Mouse (Mus musculus): ENCODE data around the gene Hist1h2ad. TPM values are rescaled to one million over a fixed set of nuclear protein-coding genes. Genes with fewer than 3 reads are reported as not detected.
"Not testable (repeated sequence)": the region's sequence is repeated elsewhere in the genome, so short reads cannot be mapped to it uniquely, and the experiment has no call there.

Hist1h2ad gene
- polyA plus RNA-seq, 1 experiment from 2014 or later: 2.1 TPM

DNA sequence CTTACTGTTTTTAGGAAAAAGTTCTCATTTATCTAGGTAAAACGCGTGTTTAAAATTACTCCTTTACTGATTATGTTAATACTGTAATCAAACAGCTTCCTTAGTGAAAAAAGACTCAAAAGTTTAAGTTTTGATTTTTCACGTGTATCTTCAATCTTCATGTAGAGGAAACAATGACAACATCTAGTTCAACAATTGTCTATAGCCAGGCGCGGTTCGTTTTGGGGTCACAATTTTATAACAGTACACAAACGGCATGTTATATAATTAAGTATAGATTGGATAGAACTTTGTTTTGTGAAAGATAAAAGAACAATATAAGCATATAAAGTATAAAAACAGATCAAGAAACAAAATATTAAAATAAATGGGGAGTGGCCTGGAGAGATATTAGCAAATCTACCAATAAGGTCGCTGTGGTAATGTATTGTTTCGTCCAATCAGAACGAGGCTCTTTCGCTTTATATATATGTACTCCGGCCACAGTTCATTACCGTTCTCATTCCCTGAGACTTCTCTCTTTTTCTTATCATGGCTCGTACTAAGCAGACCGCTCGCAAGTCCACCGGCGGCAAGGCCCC is 1.2 kb downstream of the Hist1h2ad start, which contains the start of gene Hist1h3d:
TSS of gene Hist1h3d (plus strand) at position 493 of the 581 bp plus-strand sequence.
- Histone ChIP-seq H3K36me3 (replicated peaks; ENCODE audit: control insufficient read depth, insufficient read depth, low read depth, low read length) (no peaks in the 10 kb centered on the region), H3K9ac (replicated peaks; ENCODE audit: low read length) (peak within 1 kb of the TSS; percentile 79), H3K4me2 (ENCODE audit: low read depth, low read length) (peak within 1 kb of the TSS; percentile 67), H3K27me3 (ENCODE audit: control insufficient read depth, insufficient read depth, low read length) (no peaks in the 10 kb centered on the region), H3K27ac (replicated peaks; ENCODE audit: low read depth, low read length) (peak within 1 kb of the TSS; percentile 91), H3K9me3 (replicated peaks; ENCODE audit: control insufficient read depth, low read length) (no peaks in the 10 kb centered on the region), H3K4me3 (ENCODE audit: low read depth, low read length) (peak within 1 kb of the TSS; percentile 48), H3K4me1 (ENCODE audit: control insufficient read depth, insufficient read depth, low read length) (no peaks in the 10 kb centered on the region)
- DNase-seq (ENCODE audit: low spot score) (peak; percentile 91), ATAC-seq (replicated peaks; ENCODE audit: insufficient number of reproducible peaks, low FRiP score, low TSS enrichment, low read depth) (peak; percentile 53)
- WGBS: under 1% methylated on average over 17 of the region's 18 CpGs

DNA sequence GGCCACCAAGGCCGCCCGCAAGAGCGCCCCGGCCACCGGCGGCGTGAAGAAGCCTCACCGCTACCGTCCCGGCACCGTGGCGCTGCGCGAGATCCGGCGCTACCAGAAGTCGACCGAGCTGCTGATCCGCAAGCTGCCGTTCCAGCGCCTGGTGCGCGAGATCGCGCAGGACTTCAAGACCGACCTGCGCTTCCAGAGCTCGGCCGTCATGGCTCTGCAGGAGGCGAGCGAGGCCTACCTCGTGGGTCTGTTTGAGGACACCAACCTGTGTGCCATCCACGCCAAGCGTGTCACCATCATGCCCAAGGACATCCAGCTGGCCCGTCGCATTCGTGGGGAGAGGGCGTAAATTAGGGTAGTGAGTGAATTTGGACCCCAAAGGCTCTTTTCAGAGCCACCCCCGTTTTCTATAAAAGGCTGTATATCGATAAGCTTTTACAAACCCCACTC is 1.7 kb downstream of the Hist1h2ad start:
- H3K4me3 ChIP-seq (ENCODE audit: low read depth, low read length): peak overlapping the region; percentile 48
- not testable (repeated sequence) for ATAC-seq (replicated peaks; ENCODE audit: insufficient number of reproducible peaks, low FRiP score, low TSS enrichment, low read depth); H3K9me3 ChIP-seq (replicated peaks; ENCODE audit: control insufficient read depth, low read length); H3K36me3 ChIP-seq (replicated peaks; ENCODE audit: control insufficient read depth, insufficient read depth, low read depth, low read length); H3K4me1 ChIP-seq (ENCODE audit: control insufficient read depth, insufficient read depth, low read length); H3K27me3 ChIP-seq (ENCODE audit: control insufficient read depth, insufficient read depth, low read length)
- DNase-seq (ENCODE audit: low spot score): peak; percentile 50
- H3K9ac ChIP-seq (replicated peaks; ENCODE audit: low read length): peak overlapping the region; percentile 79
- 0% methylated on average over 9 of the region's 40 CpGs for WGBS
- H3K4me2 ChIP-seq (ENCODE audit: low read depth, low read length): peak overlapping the region; percentile 67
- peak overlapping the region; percentile 91 for H3K27ac ChIP-seq (replicated peaks; ENCODE audit: low read depth, low read length)

DNA sequence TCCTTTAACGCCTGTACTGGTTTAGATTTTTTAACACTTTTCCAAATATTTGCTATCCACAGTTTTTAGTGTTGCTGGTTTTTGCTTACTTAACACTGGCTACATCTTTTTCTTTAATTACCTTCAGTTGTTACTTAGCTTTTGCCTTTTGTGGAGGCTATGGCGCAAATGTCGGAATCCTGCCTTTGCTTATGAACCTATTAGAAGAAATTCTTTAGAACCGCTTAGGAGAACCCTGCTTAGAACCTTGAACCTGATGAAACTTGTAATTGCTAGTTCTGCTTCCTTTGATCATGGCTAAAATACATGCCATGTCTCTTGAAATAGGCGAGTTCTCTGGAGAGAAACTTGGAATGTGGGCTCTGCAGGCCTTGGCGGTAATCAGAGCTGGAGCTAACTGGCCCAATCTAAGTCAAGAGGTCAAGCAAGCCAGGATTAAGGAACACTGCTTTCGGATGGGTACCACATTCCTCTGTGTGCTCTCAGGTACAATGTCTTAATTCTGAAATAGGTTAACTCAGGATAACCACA is 2.2 kb downstream of the Hist1h2ad start:
- Histone ChIP-seq H3K9ac (replicated peaks; ENCODE audit: low read length) (peak overlapping the region; percentile 79), H3K27me3 (ENCODE audit: control insufficient read depth, insufficient read depth, low read length) (no peaks in the 10 kb centered on the region), H3K9me3 (replicated peaks; ENCODE audit: control insufficient read depth, low read length) (no peaks in the 10 kb centered on the region), H3K4me2 (ENCODE audit: low read depth, low read length) (peak overlapping the region; percentile 67), H3K27ac (replicated peaks; ENCODE audit: low read depth, low read length) (peak overlapping the region; percentile 91), H3K36me3 (replicated peaks; ENCODE audit: control insufficient read depth, insufficient read depth, low read depth, low read length) (no peaks in the 10 kb centered on the region), H3K4me3 (ENCODE audit: low read depth, low read length) (peak overlapping the region; percentile 48), H3K4me1 (ENCODE audit: control insufficient read depth, insufficient read depth, low read length) (no peaks in the 10 kb centered on the region)
- WGBS: 2% methylated on average over 7 of the region's 7 CpGs
- ATAC-seq (replicated peaks; ENCODE audit: insufficient number of reproducible peaks, low FRiP score, low TSS enrichment, low read depth) (no peak), DNase-seq (ENCODE audit: low spot score) (peak; percentile 69)

DNA sequence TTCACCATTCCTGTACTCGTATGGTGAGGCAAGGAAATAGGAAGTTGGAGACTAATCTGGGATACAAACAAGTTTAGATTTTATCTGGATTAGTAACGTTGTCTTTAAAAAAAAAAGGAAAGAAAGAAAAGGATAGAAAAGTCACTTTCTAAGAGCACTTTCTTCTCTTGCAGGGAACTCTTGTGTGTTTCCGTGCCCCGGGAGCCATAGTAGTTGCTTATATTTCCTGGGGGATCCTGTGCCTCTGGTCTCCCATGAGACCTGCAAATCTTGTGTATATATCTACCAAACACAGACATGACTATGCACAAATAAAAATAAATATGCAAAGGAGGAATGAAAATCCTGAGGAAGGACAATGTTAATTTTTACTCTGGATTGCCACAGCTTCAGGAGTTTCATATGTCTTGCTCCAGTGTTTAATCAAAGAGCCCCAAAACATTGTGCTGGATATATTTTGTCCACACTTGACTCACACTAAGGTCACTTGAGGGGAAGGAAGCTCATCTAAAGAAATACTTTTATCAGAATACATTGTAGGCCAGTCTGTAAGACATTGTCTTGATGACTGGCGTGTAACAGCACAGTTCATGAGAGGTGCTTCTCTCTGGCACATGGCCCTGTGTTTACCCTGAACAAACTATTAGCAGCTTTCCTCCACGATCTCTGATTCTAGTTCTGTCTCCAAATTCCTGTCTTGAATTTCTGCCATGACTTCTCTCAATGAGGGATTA is 2.9 kb downstream of the Hist1h2ad start:
- WGBS: 41% methylated on average over 6 of the region's 6 CpGs
- Histone ChIP-seq H3K36me3 (replicated peaks; ENCODE audit: control insufficient read depth, insufficient read depth, low read depth, low read length) (no peaks in the 10 kb centered on the region), H3K4me3 (ENCODE audit: low read depth, low read length) (peak overlapping the region; percentile 48), H3K4me1 (ENCODE audit: control insufficient read depth, insufficient read depth, low read length) (no peaks in the 10 kb centered on the region), H3K27ac (replicated peaks; ENCODE audit: low read depth, low read length) (peak overlapping the region; percentile 91), H3K9ac (replicated peaks; ENCODE audit: low read length) (peak overlapping the region; percentile 79), H3K4me2 (ENCODE audit: low read depth, low read length) (peak overlapping the region; percentile 67), H3K9me3 (replicated peaks; ENCODE audit: control insufficient read depth, low read length) (no peaks in the 10 kb centered on the region), H3K27me3 (ENCODE audit: control insufficient read depth, insufficient read depth, low read length) (no peaks in the 10 kb centered on the region)
- DNase-seq (ENCODE audit: low spot score): no peak
- ATAC-seq (replicated peaks; ENCODE audit: insufficient number of reproducible peaks, low FRiP score, low TSS enrichment, low read depth): no peak

DNA sequence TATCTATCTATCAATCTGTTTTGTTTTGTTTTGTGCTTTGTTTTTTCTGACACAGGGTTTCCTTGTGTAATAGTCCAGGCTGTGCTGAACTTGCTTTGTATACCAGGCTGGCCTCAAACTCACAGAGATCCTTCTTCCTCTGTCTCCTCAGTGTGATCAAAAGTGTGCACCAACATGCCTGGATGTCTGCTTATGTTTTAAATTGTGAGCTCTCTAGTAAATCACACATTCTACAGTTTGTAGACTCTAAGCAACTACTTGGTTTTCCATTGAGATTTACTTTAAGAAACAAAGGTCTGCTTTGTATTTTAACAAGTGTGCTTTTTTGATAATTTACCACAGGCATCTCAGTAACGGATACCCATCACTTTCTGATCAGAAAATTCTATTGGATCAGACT is 3.7 kb downstream of the Hist1h2ad start:
- H3K4me3 ChIP-seq (ENCODE audit: low read depth, low read length): no peak overlapping the region
- no peak overlapping the region for H3K4me2 ChIP-seq (ENCODE audit: low read depth, low read length)
- ATAC-seq (replicated peaks; ENCODE audit: insufficient number of reproducible peaks, low FRiP score, low TSS enrichment, low read depth): no peak
- no peak for DNase-seq (ENCODE audit: low spot score)
- H3K36me3 ChIP-seq (replicated peaks; ENCODE audit: control insufficient read depth, insufficient read depth, low read depth, low read length): no peaks in the 10 kb centered on the region
- no peaks in the 10 kb centered on the region for H3K4me1 ChIP-seq (ENCODE audit: control insufficient read depth, insufficient read depth, low read length)
- H3K27me3 ChIP-seq (ENCODE audit: control insufficient read depth, insufficient read depth, low read length): no peaks in the 10 kb centered on the region
- H3K27ac ChIP-seq (replicated peaks; ENCODE audit: low read depth, low read length): no peak overlapping the region
- no peak overlapping the region for H3K9ac ChIP-seq (replicated peaks; ENCODE audit: low read length)
- no peaks in the 10 kb centered on the region for H3K9me3 ChIP-seq (replicated peaks; ENCODE audit: control insufficient read depth, low read length)
- WGBS: 83% methylated on average over 1 of the region's 1 CpGs

DNA sequence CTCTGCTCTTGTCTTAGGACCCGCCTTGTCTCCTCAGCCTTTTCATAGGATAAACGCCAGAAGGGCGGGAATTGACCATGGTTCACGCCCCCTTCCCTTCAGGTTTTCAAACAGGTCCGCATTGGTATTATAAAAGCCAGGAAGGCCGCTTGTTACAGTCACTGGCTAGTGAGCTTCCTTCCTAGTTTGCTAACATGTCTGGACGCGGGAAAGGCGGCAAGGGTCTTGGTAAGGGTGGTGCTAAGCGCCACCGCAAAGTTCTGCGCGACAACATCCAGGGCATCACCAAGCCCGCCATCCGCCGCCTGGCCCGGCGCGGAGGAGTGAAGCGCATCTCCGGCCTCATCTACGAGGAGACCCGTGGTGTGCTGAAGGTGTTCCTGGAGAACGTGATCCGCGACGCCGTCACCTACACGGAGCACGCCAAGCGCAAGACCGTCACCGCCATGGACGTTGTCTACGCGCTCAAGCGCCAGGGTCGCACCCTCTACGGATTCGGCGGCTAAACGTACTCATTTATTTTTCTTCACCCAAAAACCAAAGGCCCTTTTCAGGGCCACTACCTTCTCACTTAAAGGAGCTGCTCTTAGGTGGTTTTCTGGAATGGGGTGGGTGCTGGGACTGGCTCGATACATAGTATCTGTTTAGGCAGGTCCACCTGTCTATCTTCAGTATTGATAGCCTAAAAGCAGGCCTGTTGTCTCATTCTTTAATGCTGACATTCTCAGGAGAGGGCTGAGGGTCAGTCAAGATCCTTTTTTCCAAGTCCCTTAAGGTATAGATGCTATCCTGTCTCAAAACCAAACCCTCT is 7.4 kb downstream of the Hist1h2ad start, which contains the start of gene Hist1h4d:
TSS of gene Hist1h4d (plus strand) at position 191 of the 811 bp plus-strand sequence.
- ATAC-seq (replicated peaks; ENCODE audit: insufficient number of reproducible peaks, low FRiP score, low TSS enrichment, low read depth): peak; percentile 89
- DNase-seq (ENCODE audit: low spot score): peak; percentile 99
- Histone ChIP-seq H3K4me1 (ENCODE audit: control insufficient read depth, insufficient read depth, low read length) (no peaks in the 10 kb centered on the region; the same call in 1 of the 2 replicates), H3K36me3 (replicated peaks; ENCODE audit: control insufficient read depth, insufficient read depth, low read depth, low read length) (no peaks in the 10 kb centered on the region), H3K4me3 (ENCODE audit: low read depth, low read length) (peak within 1 kb of the TSS; percentile 49), H3K9me3 (replicated peaks; ENCODE audit: control insufficient read depth, low read length) (no peaks in the 10 kb centered on the region), H3K27ac (replicated peaks; ENCODE audit: low read depth, low read length) (peak within 1 kb of the TSS; percentile 85), H3K9ac (replicated peaks; ENCODE audit: low read length) (peak within 1 kb of the TSS; percentile 81), H3K27me3 (ENCODE audit: control insufficient read depth, insufficient read depth, low read length) (no peaks in the 10 kb centered on the region), H3K4me2 (ENCODE audit: low read depth, low read length) (peak within 1 kb of the TSS; percentile 82)
- under 1% methylated on average over 43 of the region's 43 CpGs for WGBS

DNA sequence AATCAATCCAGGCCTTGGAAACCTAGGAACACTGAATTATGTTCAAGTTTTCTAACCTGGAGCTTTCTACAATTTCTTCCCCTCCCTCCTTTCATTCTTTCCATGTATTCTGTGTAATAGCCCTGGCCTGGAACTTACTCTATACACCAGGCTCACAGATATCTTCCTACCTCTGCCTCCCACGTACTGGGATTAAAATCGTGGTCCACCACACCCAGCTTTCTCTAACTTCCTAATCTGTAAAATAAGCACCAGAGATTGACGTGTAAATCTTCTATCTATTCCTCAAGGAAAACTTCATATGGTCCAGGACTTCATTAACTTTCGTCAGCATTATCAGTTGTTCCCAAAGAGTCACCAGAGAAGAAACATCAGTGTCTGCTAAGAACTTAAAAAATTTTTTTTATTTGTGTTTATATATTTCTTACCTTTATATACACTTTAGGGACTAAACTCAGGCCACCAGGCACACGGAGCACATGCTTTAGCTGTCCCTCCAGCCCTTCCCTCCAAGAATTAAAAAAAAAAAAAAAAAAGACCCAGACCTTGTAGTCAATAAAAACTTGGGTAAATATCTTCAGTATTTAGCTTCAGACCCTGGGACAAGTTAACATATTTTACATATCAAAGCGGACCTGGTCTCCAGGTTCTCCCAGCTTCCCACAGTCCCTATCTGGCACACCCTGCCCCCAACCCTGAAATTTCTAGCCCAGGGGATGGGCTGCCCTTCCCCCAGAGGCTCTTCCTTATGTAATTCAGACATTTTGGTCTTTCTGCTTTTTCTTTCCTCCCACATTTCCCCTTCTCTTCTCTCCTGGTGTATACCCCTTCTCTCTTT is 8.3 kb downstream of the Hist1h2ad start:
- no peaks in the 10 kb centered on the region for H3K36me3 ChIP-seq (replicated peaks; ENCODE audit: control insufficient read depth, insufficient read depth, low read depth, low read length)
- H3K4me1 ChIP-seq (ENCODE audit: control insufficient read depth, insufficient read depth, low read length): no peaks in the 10 kb centered on the region; the same call in 1 of the 2 replicates
- H3K9ac ChIP-seq (replicated peaks; ENCODE audit: low read length): peak overlapping the region; percentile 81
- H3K4me2 ChIP-seq (ENCODE audit: low read depth, low read length): peak overlapping the region; percentile 82
- H3K27me3 ChIP-seq (ENCODE audit: control insufficient read depth, insufficient read depth, low read length): no peaks in the 10 kb centered on the region
- peak overlapping the region; percentile 49 for H3K4me3 ChIP-seq (ENCODE audit: low read depth, low read length)
- H3K27ac ChIP-seq (replicated peaks; ENCODE audit: low read depth, low read length): peak overlapping the region; percentile 85
- 6% methylated on average over 6 of the region's 6 CpGs for WGBS
- DNase-seq (ENCODE audit: low spot score) (peak; percentile 51), ATAC-seq (replicated peaks; ENCODE audit: insufficient number of reproducible peaks, low FRiP score, low TSS enrichment, low read depth) (no peak)
- H3K9me3 ChIP-seq (replicated peaks; ENCODE audit: control insufficient read depth, low read length): no peaks in the 10 kb centered on the region

All from embryonic facial prominence, embryonic 11.5 days (tissue).